Mouse (Mus musculus): Measurements from ENCODE around the gene Mb21d2.

GRCm38 (mm10) chr16:28906370-28907275 lies 22.9 kb downstream of the Mb21d2 start:
- no peak for TF ChIP-seq CTCF (IDR thresholded peaks at IDR 0.05; ENCODE audit: low read depth)
- TF ChIP-seq EP300 (IDR thresholded peaks at IDR 0.05; ENCODE audit: low read depth): no peak

All from liver, postnatal 0 days (tissue).